Mouse (Mus musculus): ENCODE results near the gene Fhad1.
A peak's percentile ranks its signal among the peaks of the same experiment; 100 is the strongest.
"Not testable (repeated sequence)": the region's sequence is repeated elsewhere in the genome, so short reads cannot be mapped to it uniquely, and the experiment has no call there.

Fhad1 gene

GRCm38 (mm10) chr4:142039662-142040353, 24.9 kb upstream of the Fhad1 start:
- DNase-seq (ENCODE audit: low spot score in 2 of 2) = no peak

- DNase-seq (ENCODE audit: low spot score in 2 of 2) = no peak
These were observed 23.0 kb upstream of the Fhad1 start for GRCm38 (mm10) chr4:142037897-142038296.

DNA sequence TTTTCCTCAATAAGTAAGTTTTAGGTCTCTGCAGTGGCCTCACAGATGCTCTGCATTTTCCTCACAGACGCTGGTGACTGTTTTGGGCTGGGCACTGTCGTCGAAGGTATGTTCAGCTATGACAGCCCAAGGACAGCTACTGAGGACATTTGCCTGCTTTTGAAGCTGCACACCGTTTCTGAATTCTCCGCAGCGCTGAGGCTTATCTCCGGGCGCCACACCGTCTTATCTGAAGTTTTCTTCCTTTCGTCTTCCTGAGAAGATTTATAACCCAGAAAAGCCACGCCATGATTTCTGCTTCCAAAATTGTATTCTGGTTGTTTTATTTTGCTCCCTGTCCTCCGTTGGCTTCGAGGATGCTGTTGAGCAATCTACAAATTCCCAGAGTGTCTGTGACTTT, 13.7 kb upstream of the Fhad1 start:
- DNase-seq (ENCODE audit: low spot score in 2 of 2) = no peak

GRCm38 (mm10) chr4:142026965-142027364, 12.1 kb upstream of the Fhad1 start:
- DNase-seq (ENCODE audit: low spot score in 2 of 2) = peak in 1 of 2 experiments; percentile 21

DNA sequence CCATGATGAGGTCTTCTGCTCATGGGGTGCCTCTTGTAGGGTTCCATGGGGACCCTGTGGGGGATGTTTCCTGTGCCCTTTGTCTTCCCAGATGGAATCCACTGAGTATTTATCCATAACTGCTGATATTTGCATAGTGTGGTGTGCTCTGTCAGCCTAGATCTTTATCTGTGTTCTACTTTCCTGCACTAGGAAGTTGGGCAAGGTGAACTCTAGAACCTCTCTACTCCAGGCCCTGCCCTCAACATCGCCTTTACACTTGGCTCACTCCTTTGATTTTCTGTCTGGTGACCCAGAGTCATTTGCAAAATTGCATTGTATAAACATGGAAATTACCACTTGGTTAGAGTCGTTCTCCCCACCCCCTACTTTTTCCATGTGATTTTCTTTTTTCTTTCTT, 9.7 kb upstream of the Fhad1 start:
- no peak for DNase-seq (ENCODE audit: low spot score in 2 of 2)

DNA sequence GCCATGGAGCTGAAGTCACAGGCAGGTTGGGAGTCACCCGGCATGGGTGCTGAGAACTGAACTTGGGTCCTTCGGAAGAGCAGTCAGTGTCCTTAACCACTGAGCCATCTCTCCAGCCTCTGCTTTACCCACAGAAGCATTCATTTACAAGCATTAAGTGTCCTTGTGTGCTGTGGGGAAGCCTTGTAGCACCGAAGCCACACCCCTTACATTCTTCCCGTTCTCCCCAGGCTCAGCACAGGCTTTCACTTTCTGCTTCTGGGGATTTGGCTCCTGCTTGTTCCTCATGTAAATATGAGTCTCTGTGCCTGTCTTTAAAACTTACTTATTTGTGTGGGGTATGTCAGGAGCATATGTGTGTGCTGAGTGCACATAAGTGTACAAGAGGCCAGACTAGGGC, 8.3 kb upstream of the Fhad1 start:
- DNase-seq (ENCODE audit: low spot score in 2 of 2) = no peak

GRCm38 (mm10) chr4:142017686-142018085, 2.8 kb upstream of the Fhad1 start:
- peak in 1 of 2 experiments; percentile 11 for DNase-seq (ENCODE audit: low spot score in 2 of 2)

- no peak for DNase-seq (ENCODE audit: low spot score in 2 of 2)
These were observed 3.6 kb downstream of the Fhad1 start for GRCm38 (mm10) chr4:142011236-142011635.

- DNase-seq (ENCODE audit: low spot score in 2 of 2) = no peak
These were observed 4.4 kb downstream of the Fhad1 start for GRCm38 (mm10) chr4:142010441-142010840.

DNA sequence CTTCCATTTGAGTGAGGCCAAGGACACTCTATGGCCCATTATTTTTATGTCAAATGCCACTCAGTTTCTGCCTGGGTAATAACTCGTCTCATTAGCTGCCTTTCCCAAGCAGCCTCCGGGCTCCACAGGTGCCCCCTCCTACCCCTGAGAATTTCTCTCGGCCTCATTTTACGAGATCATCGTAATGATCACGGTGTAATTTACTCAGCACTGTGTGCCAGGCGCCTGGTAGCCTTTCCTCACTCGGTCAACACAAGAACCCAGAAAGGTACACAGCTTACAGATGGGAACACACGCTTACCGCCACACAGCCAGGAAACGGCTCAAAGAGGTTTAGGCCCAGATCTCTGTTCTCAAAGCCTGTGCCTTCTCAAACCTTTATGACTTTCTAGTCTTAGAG, 6.7 kb downstream of the Fhad1 start:
- DNase-seq (ENCODE audit: low spot score in 2 of 2) = no peak

DNA sequence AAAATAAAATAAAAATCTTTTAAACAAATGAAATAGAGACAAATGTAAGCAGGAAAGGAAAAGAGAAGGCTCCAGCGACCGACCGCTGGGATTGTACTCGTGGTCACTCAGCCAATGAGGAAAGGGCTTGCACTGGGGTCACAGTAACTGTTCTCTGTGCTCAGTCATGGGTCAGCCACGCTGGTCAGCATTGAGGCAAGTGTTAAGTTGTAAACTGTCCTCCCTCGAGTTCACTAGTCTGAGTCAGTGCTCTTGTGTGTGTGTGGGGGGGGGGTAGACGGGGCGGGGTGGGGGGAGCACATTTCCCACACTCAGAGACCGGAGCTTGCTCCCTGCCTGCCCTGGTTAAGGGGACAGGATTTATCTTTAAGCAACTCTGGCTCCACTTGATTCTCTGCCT, 14.3 kb downstream of the Fhad1 start:
- no peak for DNase-seq (ENCODE audit: low spot score in 2 of 2)

DNA sequence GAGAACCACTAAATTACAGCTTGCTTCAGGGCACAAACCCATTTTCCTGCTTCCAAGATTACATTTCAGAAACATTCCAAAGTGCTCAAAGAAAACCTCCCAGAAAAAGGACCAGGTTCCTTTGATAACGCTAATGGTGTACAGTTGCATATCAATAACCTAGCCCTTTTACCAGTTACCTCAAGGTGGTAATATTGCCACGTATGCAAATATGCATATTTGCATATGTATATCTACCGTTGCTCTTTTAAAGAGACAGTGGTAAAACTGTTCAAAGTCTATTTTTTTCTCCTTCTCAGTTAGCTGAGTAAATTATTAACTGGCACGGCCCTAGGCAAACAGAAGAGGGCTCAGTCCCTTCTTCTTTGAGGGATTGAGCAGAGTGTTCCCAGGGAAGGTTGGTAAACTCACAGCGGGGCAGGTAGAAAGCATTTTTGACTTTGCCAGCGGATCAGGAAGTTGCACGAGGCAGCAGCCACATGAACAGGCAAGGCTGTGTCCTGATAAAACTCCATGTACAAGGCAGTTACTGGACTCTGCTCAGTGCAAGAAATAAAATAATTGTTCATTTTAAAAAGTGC, 15.3 kb downstream of the Fhad1 start:
- no peak for DNase-seq (ENCODE audit: low spot score in 2 of 2)

DNA sequence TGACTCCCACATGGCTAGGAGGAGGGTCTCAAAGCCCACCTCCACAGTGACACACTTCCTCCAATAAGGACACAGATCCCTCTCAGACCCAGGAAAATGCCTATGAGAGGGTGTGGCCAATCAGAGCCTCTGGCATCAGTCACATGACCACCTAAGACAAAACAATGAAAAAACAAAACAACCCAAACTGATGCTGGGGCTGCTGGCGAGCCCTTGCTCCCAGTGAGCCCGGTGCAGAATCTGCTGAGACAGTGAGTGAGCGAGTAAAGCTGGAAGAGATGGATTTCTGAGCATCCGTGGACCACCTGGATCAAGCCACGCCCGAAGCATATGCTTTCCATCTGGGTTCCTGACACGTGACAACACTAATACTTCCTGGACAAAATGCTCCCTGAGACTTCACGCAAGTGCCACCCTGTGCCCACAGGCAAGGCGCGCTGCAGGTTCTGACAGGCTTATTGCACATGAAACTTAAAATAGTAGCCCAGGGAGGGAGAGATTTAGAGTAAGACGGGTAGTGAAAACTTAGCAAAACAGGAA, 16.5 kb downstream of the Fhad1 start:
- no peak for DNase-seq (ENCODE audit: low spot score in 2 of 2)

GRCm38 (mm10) chr4:141996880-141997279, 18.0 kb downstream of the Fhad1 start:
- no peak for DNase-seq (ENCODE audit: low spot score in 2 of 2)

DNA sequence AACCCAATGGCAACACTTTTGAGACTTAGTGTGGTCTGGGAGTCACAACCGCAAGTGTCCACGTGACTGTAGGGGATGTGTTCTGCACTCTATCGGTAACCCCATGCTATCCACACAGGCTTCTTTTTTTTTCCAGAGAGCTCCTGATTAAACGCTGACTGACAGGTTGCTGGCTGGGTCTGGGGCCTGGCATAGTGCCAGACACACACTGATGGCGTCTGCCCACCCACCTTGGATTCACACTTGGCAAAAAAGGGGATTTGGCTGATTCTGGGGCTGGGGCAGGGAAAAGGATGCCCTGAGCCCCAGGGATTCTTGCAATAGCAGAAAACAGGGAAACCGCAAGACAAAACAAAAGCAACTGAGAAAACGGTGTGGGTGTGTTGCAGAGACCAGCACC, 18.8 kb downstream of the Fhad1 start:
- no peak for DNase-seq (ENCODE audit: low spot score in 2 of 2)

DNA sequence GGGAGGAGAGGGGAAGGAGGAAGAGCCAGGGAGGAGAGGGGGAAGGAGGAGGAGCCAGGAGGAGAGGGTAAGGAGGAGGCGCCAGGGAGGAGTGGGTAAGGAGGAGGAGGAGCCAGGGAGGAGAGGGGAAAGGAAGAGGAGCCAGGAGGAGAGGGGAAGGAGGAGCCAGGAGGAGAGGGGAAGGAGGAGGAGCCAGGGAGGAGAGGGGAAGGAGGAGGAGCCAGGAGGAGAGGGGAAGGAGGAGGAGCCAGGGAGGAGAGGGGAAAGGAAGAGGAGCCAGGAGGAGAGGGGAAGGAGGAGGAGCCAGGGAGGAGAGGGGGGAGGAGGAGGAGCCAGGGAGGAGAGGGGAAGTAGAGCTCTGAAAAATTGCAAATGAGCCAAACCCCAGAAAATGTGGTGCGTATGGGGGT, 20.8 kb downstream of the Fhad1 start:
- not testable (repeated sequence) for DNase-seq (ENCODE audit: low spot score in 2 of 2)

- no peak for DNase-seq (ENCODE audit: low spot score in 2 of 2)
These were observed 21.4 kb downstream of the Fhad1 start for GRCm38 (mm10) chr4:141993347-141994061.

DNA sequence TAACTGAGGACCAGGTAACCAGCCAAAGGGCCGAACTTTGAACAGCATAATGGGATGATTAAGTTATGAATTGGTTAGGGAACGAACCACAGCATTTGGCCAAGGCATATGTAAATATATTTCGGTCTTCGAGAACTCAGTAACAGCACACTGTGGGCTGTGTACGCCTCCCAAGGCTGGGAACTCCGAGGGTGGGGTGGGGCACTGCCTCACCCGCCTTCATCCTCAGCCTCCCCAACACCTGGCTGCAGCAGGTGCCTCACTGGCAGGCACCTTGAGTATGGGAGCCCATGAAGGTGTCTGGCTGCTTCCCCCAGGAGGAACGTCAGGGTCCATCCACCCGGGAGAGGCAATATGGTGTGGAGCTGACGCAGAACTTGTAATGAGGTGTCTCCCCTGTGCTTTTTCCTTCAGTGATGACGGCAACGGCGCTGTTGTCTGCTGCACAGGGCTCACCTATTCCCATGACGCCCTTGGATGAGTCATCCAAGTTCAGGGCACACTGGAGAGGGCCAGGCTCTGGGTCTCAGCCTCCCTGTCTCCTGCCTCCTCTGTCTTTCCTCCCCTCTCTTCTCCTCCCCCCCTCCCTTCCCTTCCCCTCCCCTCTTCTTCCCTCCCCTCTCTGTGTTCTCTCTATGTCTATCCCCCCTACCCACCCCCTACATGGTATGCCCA, 22.2 kb downstream of the Fhad1 start:
- no peak for DNase-seq (ENCODE audit: low spot score in 2 of 2)

DNA sequence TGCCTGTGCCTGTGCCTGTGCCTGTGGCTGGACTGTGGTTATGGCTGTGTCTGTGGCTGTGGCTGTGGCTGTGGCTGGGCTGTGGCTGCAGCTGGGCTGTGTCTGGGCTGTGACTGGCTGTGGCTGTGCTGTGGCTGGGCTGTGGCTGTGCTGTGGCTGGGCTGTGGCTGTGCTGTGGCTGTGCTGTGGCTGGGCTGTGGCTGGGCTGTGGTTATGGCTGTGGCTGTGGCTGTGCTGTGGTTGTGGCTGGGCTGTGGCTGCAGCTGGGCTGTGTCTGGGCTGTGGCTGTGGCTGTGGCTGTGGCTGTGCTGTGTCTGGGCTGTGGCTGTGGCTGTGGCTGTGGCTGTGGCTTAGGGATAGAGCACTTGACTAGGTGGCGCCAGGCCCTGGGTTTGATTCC, 26.7 kb downstream of the Fhad1 start:
- DNase-seq (ENCODE audit: low spot score in 2 of 2) = no peak

DNA sequence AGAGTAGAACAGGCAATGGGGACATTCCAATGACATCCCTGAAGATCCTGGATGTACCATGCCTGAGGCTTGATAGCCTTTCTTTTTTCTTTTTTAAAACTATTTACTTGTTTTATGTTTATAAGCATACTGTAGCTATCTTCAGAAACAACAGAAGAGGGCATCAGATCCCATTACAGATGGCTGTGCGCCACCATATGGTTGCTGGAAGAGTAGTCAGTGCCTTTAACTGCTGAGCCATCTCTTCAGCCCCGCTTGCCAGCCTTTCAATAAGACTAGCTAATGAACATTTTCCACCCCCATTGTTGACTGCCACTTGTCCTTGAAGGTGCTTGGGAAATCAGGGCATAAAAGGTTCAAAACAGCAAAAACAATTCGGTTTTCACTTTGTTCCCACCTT, 31.2 kb downstream of the Fhad1 start:
- DNase-seq (ENCODE audit: low spot score in 2 of 2) = no peak

GRCm38 (mm10) chr4:141981475-141981874, 33.4 kb downstream of the Fhad1 start:
- no peak for DNase-seq (ENCODE audit: low spot score in 2 of 2)

- DNase-seq (ENCODE audit: low spot score in 2 of 2) = no peak
These were observed 36.3 kb downstream of the Fhad1 start for GRCm38 (mm10) chr4:141978582-141978981.
